Mouse (Mus musculus): ENCODE measurements around the gene Rnf130. TPM values are rescaled to one million over a fixed set of nuclear protein-coding genes. Genes with fewer than 3 reads are reported as not detected.

Gene Rnf130
- polyA plus RNA-seq, 1 experiment, result not detected

GRCm38 (mm10) chr11:50151374-50151773, 126.2 kb downstream of the Rnf130 start:
- H3K36me3 ChIP-seq (ENCODE audit: control insufficient read depth, insufficient read depth), result peaks cover 63% of the 10 kb centered on the region
- no peaks in the 10 kb centered on the region for H3K79me3 ChIP-seq (ENCODE audit: low read depth)

GRCm38 (mm10) chr11:50154166-50154565, 129.0 kb downstream of the Rnf130 start:
- Histone ChIP-seq H3K36me3 (ENCODE audit: control insufficient read depth, insufficient read depth) (peaks cover 71% of the 10 kb centered on the region), H3K79me3 (ENCODE audit: low read depth) (no peaks in the 10 kb centered on the region), H3K27me3 (ENCODE audit: control insufficient read depth, insufficient read depth, insufficient read length) (no peaks in the 10 kb centered on the region), H3K4me3 (ENCODE audit: insufficient read depth, poor library complexity, severe bottlenecking) (no peak overlapping the region), H3ac (ENCODE audit: control insufficient read depth, insufficient read length, low read depth) (no peak overlapping the region), H3K79me2 (ENCODE audit: control insufficient read depth, insufficient read depth) (no peaks in the 10 kb centered on the region)
- TF ChIP-seq CTCF (IDR thresholded peaks at IDR 0.05; ENCODE audit: control insufficient read depth, insufficient read depth, insufficient read length) (no peak), MYOG (IDR thresholded peaks at IDR 0.05; ENCODE audit: control insufficient read depth, extremely low read depth, insufficient read length) (no peak), MYOD1 (IDR thresholded peaks at IDR 0.05; ENCODE audit: control insufficient read depth, insufficient read length, low read depth) (no peak), USF1 (IDR thresholded peaks at IDR 0.05; ENCODE audit: low read depth) (no peak), FOSL1 (IDR thresholded peaks at IDR 0.05; ENCODE audit: insufficient read depth, low read length, poor library complexity, severe bottlenecking) (no peak), CEBPB (IDR thresholded peaks at IDR 0.05; ENCODE audit: low read depth) (no peak), MAX (IDR thresholded peaks at IDR 0.05) (no peak)

More at GRCm38 (mm10) chr11:50151374-50151773, 126.2 kb downstream of the Rnf130 start:
- H3K4me3 ChIP-seq (ENCODE audit: insufficient read depth, poor library complexity, severe bottlenecking), result no peak overlapping the region
- TF ChIP-seq MYOG (IDR thresholded peaks at IDR 0.05; ENCODE audit: control insufficient read depth, extremely low read depth, insufficient read length), result no peak
- no peak for TF ChIP-seq MAX (IDR thresholded peaks at IDR 0.05)
- no peak for TF ChIP-seq MYOD1 (IDR thresholded peaks at IDR 0.05; ENCODE audit: control insufficient read depth, insufficient read length, low read depth)
- no peak for TF ChIP-seq FOSL1 (IDR thresholded peaks at IDR 0.05; ENCODE audit: insufficient read depth, low read length, poor library complexity, severe bottlenecking)
- no peak for TF ChIP-seq CTCF (IDR thresholded peaks at IDR 0.05; ENCODE audit: control insufficient read depth, insufficient read depth, insufficient read length)
- TF ChIP-seq USF1 (IDR thresholded peaks at IDR 0.05; ENCODE audit: low read depth), result no peak
- TF ChIP-seq CEBPB (IDR thresholded peaks at IDR 0.05; ENCODE audit: low read depth), result no peak
- no peaks in the 10 kb centered on the region for H3K79me2 ChIP-seq (ENCODE audit: control insufficient read depth, insufficient read depth)
- no peak overlapping the region for H3ac ChIP-seq (ENCODE audit: control insufficient read depth, insufficient read length, low read depth)
- H3K27me3 ChIP-seq (ENCODE audit: control insufficient read depth, insufficient read depth, insufficient read length), result no peaks in the 10 kb centered on the region

Small RNAs within 50 kb of the gene (microRNA-seq; reads per million reads assigned to microRNA genes)
- gene Mir340 (ENCODE audit: borderline microRNAs expressed), result 0.16 reads per million

Other genes starting within 250 kb of the Rnf130 start
- gene Gfpt2, start 231.2 kb upstream of the Rnf130 start, polyA plus RNA-seq (2012; fragmentation: generic; extraction: Trizol), result 0.02 TPM
- 10.1 TPM for gene Mapk9, start 178.6 kb upstream of the Rnf130 start, polyA plus RNA-seq (2012; fragmentation: generic; extraction: Trizol)
- not detected for gene Rasgef1c, start 123.5 kb upstream of the Rnf130 start, polyA plus RNA-seq (2012; fragmentation: generic; extraction: Trizol)
- gene Tbc1d9b, start 106.0 kb downstream of the Rnf130 start, polyA plus RNA-seq (2012; fragmentation: generic; extraction: Trizol), result 26.4 TPM
- 4.7 TPM for gene Mrnip, start 149.1 kb downstream of the Rnf130 start, polyA plus RNA-seq (2012; fragmentation: generic; extraction: Trizol)
- 660 TPM for gene Sqstm1, start 185.5 kb downstream of the Rnf130 start, polyA plus RNA-seq (2012; fragmentation: generic; extraction: Trizol)
- 139 TPM for gene Mgat4b, start 185.5 kb downstream of the Rnf130 start, polyA plus RNA-seq (2012; fragmentation: generic; extraction: Trizol)
- 1.3 TPM for gene Ltc4s, start 213.3 kb downstream of the Rnf130 start, polyA plus RNA-seq (2012; fragmentation: generic; extraction: Trizol)